15 mouse cellular contexts compared by ENCODE assay signal in the genomic region with DNA sequence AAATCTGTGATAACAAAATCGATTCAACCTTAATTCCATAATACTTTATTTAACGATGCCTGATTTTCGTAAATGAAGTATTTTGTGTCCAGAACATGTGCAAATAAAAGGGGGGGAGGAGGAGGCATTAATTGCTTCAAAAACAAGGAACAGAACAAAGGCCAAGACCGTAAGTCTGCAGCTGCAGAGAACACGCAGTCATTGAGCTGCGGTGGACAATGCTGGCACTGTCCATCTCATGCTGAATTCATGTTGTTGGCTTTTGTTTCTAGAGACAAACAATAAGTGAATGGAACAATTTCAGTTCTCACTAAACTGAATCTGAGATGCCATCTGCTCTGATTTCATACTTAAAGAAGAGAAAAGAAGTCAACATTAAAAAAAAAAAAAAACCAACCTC. TPM values are rescaled to one million over a fixed set of nuclear protein-coding genes. Genes with fewer than 3 reads are reported as not detected.
DNase-seq lines count a peak whose midpoint lies in the region; ATAC-seq lines count a peak whose summit lies in the region.
"Had no signal": no experiment of that assay in that cellular context is flagged by ENCODE, and none has a peak within 500 bp of the region (broad histone marks: within the 10 kb centered on the region; RNA-seq: fewer than 3 reads in every experiment).

No protein-coding gene starts in this region.

- no peaks in the 10 kb centered on the region for H3K4me1 ChIP-seq in forebrain, embryonic 11.5 days (replicated peaks; ENCODE audit: control insufficient read depth, insufficient read depth, low read length)
- peaks cover 3% of the 10 kb centered on the region; the same call in 1 of the 2 replicates for H3K4me1 ChIP-seq in forebrain, embryonic 15.5 days
- H3K4me1 ChIP-seq: heart, embryonic 12.5 days; liver, embryonic 15.5 days had no signal

- H3K9me3 ChIP-seq in forebrain, embryonic 11.5 days (ENCODE audit: control insufficient read depth, low read length): no peaks in the 10 kb centered on the region
- H3K9me3 ChIP-seq in forebrain, embryonic 15.5 days: no peaks in the 10 kb centered on the region
- H3K9me3 ChIP-seq: liver, embryonic 15.5 days had no signal

- no peaks in the 10 kb centered on the region for H3K27me3 ChIP-seq in forebrain, embryonic 11.5 days (ENCODE audit: control insufficient read depth, insufficient read depth, low read length)
- H3K27me3 ChIP-seq in forebrain, embryonic 15.5 days: no peaks in the 10 kb centered on the region
- H3K27me3 ChIP-seq: heart, embryonic 12.5 days; liver, embryonic 15.5 days had no signal

- peak; percentile 66; the same call in 1 of the 2 replicates for ATAC-seq in forebrain, embryonic 11.5 days (replicated peaks; ENCODE audit: low FRiP score)
- ATAC-seq in forebrain, embryonic 15.5 days (replicated peaks): no peak
- ATAC-seq: Patski had no signal

- no peak overlapping the region for H3K9ac ChIP-seq in forebrain, embryonic 11.5 days (ENCODE audit: low read length)
- no peak overlapping the region for H3K9ac ChIP-seq in forebrain, embryonic 15.5 days (replicated peaks)
- H3K9ac ChIP-seq: heart, embryonic 12.5 days; liver, embryonic 15.5 days had no signal

- no peak overlapping the region for H3K4me3 ChIP-seq in forebrain, embryonic 11.5 days (ENCODE audit: low read depth, low read length)
- H3K4me3 ChIP-seq in forebrain, embryonic 15.5 days: no peak overlapping the region
- H3K4me3 ChIP-seq: heart, embryonic 12.5 days; liver, embryonic 15.5 days had no signal

- 43% methylated on average over 6 of the region's 6 CpGs for WGBS in forebrain, embryonic 11.5 days
- WGBS in forebrain, embryonic 15.5 days: 16% methylated on average over 6 of the region's 6 CpGs

- H3K36me3 ChIP-seq in forebrain, embryonic 11.5 days (ENCODE audit: control insufficient read depth, insufficient read depth, low read length): no peaks in the 10 kb centered on the region
- no peaks in the 10 kb centered on the region for H3K36me3 ChIP-seq in forebrain, embryonic 15.5 days
- H3K36me3 ChIP-seq: heart, embryonic 12.5 days; liver, embryonic 15.5 days had no signal

- intact Hi-C loops in left cerebral cortex, postnatal 4 days (cut with DNase I): no loop called here

- no peak for DNase-seq in forebrain, embryonic 11.5 days (ENCODE audit: low spot score)
- DNase-seq in left cerebral cortex, adult 11 months (ENCODE audit: low spot score): peak; percentile 25
- DNase-seq in left cerebral cortex, postnatal 4 days: no peak
- DNase-seq in brain, adult 2 months (ENCODE audit: low read depth, low spot score): peak; percentile 92
- peak; percentile 70 for DNase-seq in layer of hippocampus, adult 9-11 months
- no peak for DNase-seq in testis, postnatal 10 days (ENCODE audit: low spot score)
- DNase-seq in kidney, adult 11 months: no peak
- DNase-seq: gastrocnemius, postnatal 14 days; kidney, adult 2 months; thymus, postnatal 36 days had no signal

- H3K27ac ChIP-seq in forebrain, embryonic 11.5 days (ENCODE audit: low read depth, low read length): no peak overlapping the region
- H3K27ac ChIP-seq in forebrain, embryonic 15.5 days (replicated peaks): no peak overlapping the region
- H3K27ac ChIP-seq: liver, embryonic 15.5 days had no signal

- H3K4me2 ChIP-seq in forebrain, embryonic 11.5 days (ENCODE audit: low read depth, low read length, severe bottlenecking): no peak overlapping the region
- H3K4me2 ChIP-seq in forebrain, embryonic 15.5 days (replicated peaks): no peak overlapping the region
- H3K4me2 ChIP-seq: heart, embryonic 12.5 days; liver, embryonic 15.5 days had no signal

RNA-seq across cellular contexts. Expression of a gene that starts 2.8 kb away (rescaled TPM):
- 5.7 and 5.9 TPM in 2 replicates for polyA plus RNA-seq in forebrain, embryonic 11.5 days (2014; fragmentation: Nextera tagmentation; extraction: Ambion mirVana)
- polyA plus RNA-seq in forebrain, embryonic 15.5 days (2015; fragmentation: Nextera tagmentation; extraction: Ambion mirVana): 30.3 and 32.2 TPM in 2 replicates
- 10 to 100 TPM; 35.9 to 41.7 TPM for total RNA-seq in left cerebral cortex, postnatal 4 days (2021)
- total RNA-seq: hematopoietic stem cell, adult 5-6 weeks had no signal

Comparison
In these comparisons a context has a peak if more than half of its experiments do, and no peak if none do; other contexts are left out.
1. DNase-seq: peak in left cerebral cortex, adult 11 months (single experiment), brain, adult 2 months (single experiment) and layer of hippocampus, adult 9-11 months (single experiment); none in forebrain, embryonic 11.5 days (single experiment), left cerebral cortex, postnatal 4 days (single experiment), testis, postnatal 10 days (single experiment) and kidney, adult 11 months (single experiment).